Mouse (Mus musculus): ENCODE results near the gene Atp6v1f. TPM values are rescaled to one million over a fixed set of nuclear protein-coding genes. Genes with fewer than 3 reads are reported as not detected.

The Atp6v1f gene
- 100 to 1,000 TPM; 201 to 203 TPM for total RNA-seq (2023)

GRCm38 (mm10) chr6:29467583-29468354 is at the start of gene Atp6v1f:
TSS of gene Atp6v1f (plus strand) at chr6:29467718.

GRCm38 (mm10) chr6:29433038-29433803 is 34.3 kb upstream of the Atp6v1f start, which contains the start of gene Flnc:
TSS of gene Flnc (plus strand) at chr6:29433256.

GRCm38 (mm10) chr6:29471137-29471536 is 3.6 kb downstream of the Atp6v1f start, which contains the start of gene Atp6v1fnb:
TSS of gene Atp6v1fnb (plus strand) at chr6:29471437.

GRCm38 (mm10) chr6:29507447-29508309 is 40.2 kb downstream of the Atp6v1f start, which contains the start of gene Kcp:
TSS of gene Kcp (minus strand) at chr6:29507952.

Other genes with a start within 250 kb of the Atp6v1f start
- 10 to 100 TPM; 15.7 to 26.3 TPM for gene Hilpda, start 195.2 kb upstream of the Atp6v1f start, total RNA-seq (2023)
- gene Fam71f2, start 188.1 kb upstream of the Atp6v1f start, total RNA-seq (2023) = 1 to 10 TPM; 1.1 to 1.2 TPM
- not detected for gene Fam71f1, start 148.6 kb upstream of the Atp6v1f start, total RNA-seq (2023)
- gene Calu, start 119.6 kb upstream of the Atp6v1f start, total RNA-seq (2023) = 10 to 100 TPM; 60.9 to 61.2 TPM
- not detected for gene Opn1sw, start 79.2 kb upstream of the Atp6v1f start, total RNA-seq (2023)
- not detected for gene Ccdc136, start 71.4 kb upstream of the Atp6v1f start, total RNA-seq (2023)
- gene Flnc, start 34.5 kb upstream of the Atp6v1f start, total RNA-seq (2023) = under 1 TPM; 0.09 to 0.29 TPM
- 1 to 10 TPM; 2.5 to 3.1 TPM for gene Atp6v1fnb, start 3.7 kb downstream of the Atp6v1f start, total RNA-seq (2023)
- gene Kcp, start 40.2 kb downstream of the Atp6v1f start, total RNA-seq (2023) = 1 to 10 TPM in 1 of 2 experiments, not detected in 1; 1.1 TPM
- 100 to 1,000 TPM; 502 to 515 TPM for gene Irf5, start 58.9 kb downstream of the Atp6v1f start, total RNA-seq (2023)
- gene Tnpo3, start 142.2 kb downstream of the Atp6v1f start, total RNA-seq (2023) = 10 to 100 TPM; 56.1 to 66.9 TPM
- gene Tspan33, start 226.5 kb downstream of the Atp6v1f start, total RNA-seq (2023) = 10 to 100 TPM; 14.9 to 17.1 TPM

Data from monocyte, adult 59 days (primary cell).